Mouse (Mus musculus): ENCODE results near the gene Bphl. TPM values are rescaled to one million over a fixed set of nuclear protein-coding genes. Genes with fewer than 3 reads are reported as not detected.

The Bphl gene
- polyA plus RNA-seq, 1 experiment from 2014 or later = 41.4 TPM

DNA sequence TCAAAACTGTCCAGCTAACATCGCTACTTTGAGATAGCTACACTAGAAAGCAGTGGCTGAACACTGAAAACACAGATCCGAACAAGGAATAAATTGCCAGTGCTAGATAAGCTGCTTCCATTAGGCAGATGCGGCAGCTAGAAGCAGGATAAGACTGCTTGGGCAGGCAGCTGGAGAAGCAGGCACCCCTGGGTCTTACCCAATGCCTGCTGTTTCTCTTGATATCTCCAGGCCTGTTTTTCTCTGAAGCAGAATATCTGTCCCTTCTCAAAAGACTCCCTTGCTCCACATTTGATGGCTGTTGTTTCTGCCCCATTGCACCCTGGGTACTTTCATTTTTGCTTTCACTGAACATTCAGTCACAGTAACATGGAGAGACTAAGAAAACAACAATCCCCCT lies 63.3 kb downstream of the Bphl start:
- Histone ChIP-seq H3K27me3 (no peaks in the 10 kb centered on the region), H3K9ac (no peak overlapping the region)
- no peak for ATAC-seq (ENCODE audit: low FRiP score, low read depth)

DNA sequence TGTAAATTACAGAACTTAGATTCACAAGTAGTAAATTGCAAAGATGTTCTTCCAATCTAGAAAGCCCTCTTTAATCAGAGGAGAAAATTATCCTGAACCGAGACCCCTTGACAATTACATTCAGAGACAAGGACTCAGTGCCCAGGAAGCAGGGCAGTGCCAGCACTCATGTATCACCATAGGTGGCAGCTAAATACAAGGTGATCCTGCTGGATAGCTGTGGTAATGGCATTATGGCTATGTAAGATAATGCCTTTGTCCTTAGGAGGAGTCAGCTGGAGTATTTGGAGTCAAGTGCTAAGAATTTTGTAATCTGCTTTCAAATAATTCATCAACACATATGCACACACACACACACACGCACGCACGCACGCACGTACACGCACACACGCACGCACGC lies 63.9 kb downstream of the Bphl start:
- WGBS = 95% methylated on average over 10 of the region's 10 CpGs
- ATAC-seq (ENCODE audit: low FRiP score, low read depth) = no peak
- H3K9ac ChIP-seq = no peak overlapping the region
- no peak overlapping the region for H3K4me2 ChIP-seq
- peaks cover 10% of the 10 kb centered on the region for H3K4me1 ChIP-seq (replicated peaks)
- no peaks in the 10 kb centered on the region for H3K36me3 ChIP-seq
- H3K27me3 ChIP-seq = no peaks in the 10 kb centered on the region
- no peaks in the 10 kb centered on the region for H3K9me3 ChIP-seq
- H3K4me3 ChIP-seq = no peak overlapping the region
- no peak overlapping the region for H3K27ac ChIP-seq (replicated peaks)

More for the DNA sequence above, 63.3 kb downstream of the Bphl start:
- Histone ChIP-seq H3K36me3 (no peaks in the 10 kb centered on the region), H3K4me2 (no peak overlapping the region), H3K4me3 (no peak overlapping the region), H3K9me3 (no peaks in the 10 kb centered on the region), H3K4me1 (replicated peaks) (peaks cover 15% of the 10 kb centered on the region), H3K27ac (replicated peaks) (no peak overlapping the region)
- 77% methylated on average over 3 of the region's 3 CpGs for WGBS

DNA sequence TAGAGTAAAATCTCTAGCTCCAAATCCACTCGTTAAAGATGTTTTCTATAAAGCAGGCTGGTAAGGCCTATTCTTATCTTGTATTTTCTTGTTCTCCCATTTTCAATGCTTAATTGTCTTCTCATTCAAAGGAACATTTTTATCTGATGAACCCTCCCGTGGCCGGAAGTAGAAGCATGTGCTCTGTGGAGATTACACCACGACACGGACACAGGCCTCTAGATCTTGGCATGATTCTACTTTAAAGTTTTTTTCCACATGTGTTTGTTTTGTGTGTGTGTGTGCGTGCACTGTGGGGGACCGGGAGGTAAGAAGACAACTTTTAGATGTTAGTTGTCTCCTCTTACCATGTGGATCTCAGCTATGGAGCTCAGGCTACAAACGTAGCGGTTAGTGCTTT lies 64.5 kb downstream of the Bphl start:
- H3K4me3 ChIP-seq = no peak overlapping the region
- no peak for ATAC-seq (ENCODE audit: low FRiP score, low read depth)
- H3K4me1 ChIP-seq (replicated peaks) = peaks cover 4% of the 10 kb centered on the region
- no peak overlapping the region for H3K9ac ChIP-seq
- no peak overlapping the region for H3K27ac ChIP-seq (replicated peaks)
- H3K4me2 ChIP-seq = no peak overlapping the region
- no peaks in the 10 kb centered on the region for H3K36me3 ChIP-seq
- H3K27me3 ChIP-seq = no peaks in the 10 kb centered on the region
- WGBS = 86% methylated on average over 9 of the region's 9 CpGs
- no peaks in the 10 kb centered on the region for H3K9me3 ChIP-seq

DNA sequence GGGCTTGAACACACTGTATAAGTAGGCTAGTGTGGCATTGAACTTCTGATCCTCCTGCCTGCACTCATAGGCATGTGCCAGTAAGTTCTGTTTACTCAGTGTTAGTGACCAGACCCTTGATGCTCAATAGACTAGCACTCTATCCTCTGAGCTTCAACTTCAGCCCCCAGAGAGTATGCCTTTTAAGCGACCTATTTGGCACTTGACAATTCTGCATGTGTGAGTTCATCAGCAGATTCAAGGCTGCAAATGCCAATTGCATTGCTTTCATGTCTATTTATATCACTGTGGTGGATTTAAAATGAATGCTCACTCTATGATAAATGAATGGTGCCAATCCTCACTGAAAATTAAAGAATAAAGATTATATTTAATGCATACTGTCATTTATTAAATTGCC lies 68.0 kb downstream of the Bphl start:
- Histone ChIP-seq H3K9me3 (no peaks in the 10 kb centered on the region), H3K9ac (no peak overlapping the region), H3K4me2 (no peak overlapping the region), H3K4me3 (no peak overlapping the region), H3K27me3 (no peaks in the 10 kb centered on the region), H3K36me3 (no peaks in the 10 kb centered on the region), H3K4me1 (replicated peaks) (no peaks in the 10 kb centered on the region), H3K27ac (replicated peaks) (no peak overlapping the region)
- 87% methylated on average over 1 of the region's 1 CpGs for WGBS
- ATAC-seq (ENCODE audit: low FRiP score, low read depth) = no peak

DNA sequence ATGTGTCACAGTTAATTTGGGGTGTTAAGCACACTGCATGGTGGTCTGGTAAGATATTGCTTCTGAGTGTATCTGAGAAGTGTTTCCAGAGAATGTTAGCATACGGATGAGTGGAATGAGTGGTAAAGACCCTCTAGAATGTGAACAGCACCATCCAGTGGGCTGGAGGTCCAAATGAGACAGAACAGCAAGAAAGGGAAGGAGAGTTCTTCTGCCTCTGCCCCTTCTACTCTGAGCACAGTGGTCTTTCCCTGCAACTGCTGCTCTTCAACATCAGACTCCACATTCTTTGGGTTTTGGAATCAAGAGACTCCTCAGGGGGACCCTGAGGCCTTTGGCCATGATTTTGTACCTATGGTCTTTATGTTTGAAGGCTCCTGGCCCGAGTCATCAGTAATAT lies 68.9 kb downstream of the Bphl start:
- Histone ChIP-seq H3K4me3 (no peak overlapping the region), H3K9me3 (no peaks in the 10 kb centered on the region), H3K27me3 (no peaks in the 10 kb centered on the region), H3K4me1 (replicated peaks) (no peaks in the 10 kb centered on the region), H3K9ac (no peak overlapping the region), H3K27ac (replicated peaks) (no peak overlapping the region), H3K4me2 (no peak overlapping the region), H3K36me3 (no peaks in the 10 kb centered on the region)
- WGBS = 84% methylated on average over 2 of the region's 2 CpGs
- no peak for ATAC-seq (ENCODE audit: low FRiP score, low read depth)

DNA sequence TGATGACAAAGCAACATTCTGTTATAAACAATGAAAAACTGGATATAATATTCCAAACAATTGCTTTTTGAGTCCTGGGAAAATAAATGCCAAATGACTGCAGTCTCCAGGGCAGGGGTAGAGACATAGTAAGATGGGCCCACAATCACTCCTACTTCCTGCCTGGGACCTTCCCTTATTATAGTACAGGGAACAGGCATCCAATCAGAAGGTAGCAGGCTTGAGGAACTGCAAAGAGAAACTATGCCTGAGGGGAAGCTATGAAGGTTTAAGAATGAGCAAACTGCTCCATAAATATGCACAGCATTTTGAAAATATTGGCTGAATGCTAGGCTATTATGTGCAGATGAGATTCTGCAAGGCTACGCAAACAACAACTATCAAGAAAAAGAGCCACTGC lies 69.6 kb downstream of the Bphl start:
- ATAC-seq (ENCODE audit: low FRiP score, low read depth) = no peak
- no peaks in the 10 kb centered on the region for H3K27me3 ChIP-seq
- 94% methylated on average over 1 of the region's 1 CpGs for WGBS

DNA sequence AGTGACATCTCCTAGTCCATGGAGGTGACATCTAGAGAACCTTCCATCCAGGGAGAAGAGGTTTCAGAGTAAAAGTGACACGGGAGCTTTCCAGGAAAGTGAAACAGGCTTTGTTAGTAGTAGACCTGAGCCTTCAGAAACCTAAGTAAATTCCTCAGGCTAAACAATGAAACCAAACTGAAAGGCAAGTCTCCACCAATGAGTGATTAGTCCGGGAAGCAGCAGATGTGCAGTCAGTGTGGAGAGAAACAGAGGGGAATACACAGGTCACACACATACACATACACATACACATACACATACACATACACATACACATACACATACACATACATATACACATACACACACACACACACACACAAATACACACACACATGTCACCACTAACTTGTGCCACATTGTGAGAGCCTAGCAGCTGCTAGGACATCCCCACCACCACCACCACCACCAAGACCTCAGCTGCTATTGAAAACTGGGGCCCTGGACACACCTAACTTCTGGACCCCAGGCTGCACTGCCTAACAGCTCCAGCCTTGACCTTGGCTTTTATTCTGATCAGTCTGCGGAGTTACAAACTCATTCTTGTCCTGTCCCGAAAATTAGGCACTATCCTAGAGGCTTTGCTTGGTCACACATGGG lies 71.8 kb downstream of the Bphl start:
- H3K27ac ChIP-seq (replicated peaks) = no peak overlapping the region
- H3K36me3 ChIP-seq = no peaks in the 10 kb centered on the region
- H3K9ac ChIP-seq = no peak overlapping the region
- H3K9me3 ChIP-seq = no peaks in the 10 kb centered on the region
- WGBS = 71% methylated on average over 4 of the region's 4 CpGs
- no peaks in the 10 kb centered on the region for H3K4me1 ChIP-seq (replicated peaks)
- ATAC-seq (ENCODE audit: low FRiP score, low read depth) = no peak
- H3K4me2 ChIP-seq = no peak overlapping the region
- H3K27me3 ChIP-seq = no peaks in the 10 kb centered on the region
- H3K4me3 ChIP-seq = no peak overlapping the region

More for the DNA sequence above, 69.6 kb downstream of the Bphl start:
- Histone ChIP-seq H3K4me1 (replicated peaks) (no peaks in the 10 kb centered on the region), H3K9ac (no peak overlapping the region), H3K27ac (replicated peaks) (no peak overlapping the region), H3K4me3 (no peak overlapping the region), H3K4me2 (no peak overlapping the region), H3K36me3 (no peaks in the 10 kb centered on the region), H3K9me3 (no peaks in the 10 kb centered on the region)

DNA sequence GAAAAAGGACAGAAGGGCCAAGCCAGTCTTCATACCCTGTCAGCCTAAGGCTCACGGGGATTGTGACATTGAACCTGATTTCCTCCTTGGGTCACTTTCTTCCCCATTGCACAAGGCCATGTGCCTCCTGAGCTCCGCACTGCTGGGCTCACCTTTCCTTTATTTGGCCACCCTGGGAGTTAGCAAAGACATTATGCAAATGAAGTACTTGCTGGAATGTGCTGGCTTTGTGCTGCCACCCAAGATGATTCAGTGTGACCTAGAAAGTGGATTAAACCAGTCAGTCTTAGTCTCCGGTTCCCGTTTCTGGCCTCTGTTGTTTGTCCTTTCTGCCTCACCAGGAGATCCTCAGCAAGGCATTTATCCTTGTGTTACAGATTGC lies 72.3 kb downstream of the Bphl start:
- WGBS = 39% methylated on average over 4 of the region's 4 CpGs
- ATAC-seq (ENCODE audit: low FRiP score, low read depth) = no peak
- Histone ChIP-seq H3K9me3 (no peaks in the 10 kb centered on the region), H3K27ac (replicated peaks) (no peak overlapping the region), H3K36me3 (no peaks in the 10 kb centered on the region), H3K4me1 (replicated peaks) (no peaks in the 10 kb centered on the region), H3K4me3 (no peak overlapping the region), H3K27me3 (no peaks in the 10 kb centered on the region), H3K4me2 (no peak overlapping the region), H3K9ac (no peak overlapping the region)

DNA sequence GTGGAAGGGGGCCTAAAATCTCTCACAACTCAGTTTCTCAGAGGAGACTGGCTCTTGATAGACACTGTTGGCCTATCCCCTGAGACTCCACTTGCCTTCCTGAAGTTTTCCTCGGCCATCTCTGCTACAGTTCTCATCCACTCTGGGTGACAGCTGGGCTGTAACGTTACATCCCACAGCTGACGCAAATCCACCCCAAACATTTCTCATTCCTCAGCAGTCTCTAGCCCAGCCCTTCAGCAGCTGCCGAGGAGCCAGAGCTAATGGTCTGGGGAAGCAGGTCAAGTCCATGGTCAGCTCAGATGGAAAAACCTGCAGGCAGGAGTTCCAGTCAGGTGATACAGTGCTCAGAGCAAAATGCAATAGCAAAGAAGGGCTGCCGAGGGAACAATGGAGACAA lies 73.6 kb downstream of the Bphl start:
- Histone ChIP-seq H3K4me2 (no peak overlapping the region), H3K27ac (replicated peaks) (no peak overlapping the region), H3K9me3 (no peaks in the 10 kb centered on the region), H3K4me1 (replicated peaks) (no peaks in the 10 kb centered on the region), H3K4me3 (no peak overlapping the region), H3K36me3 (no peaks in the 10 kb centered on the region), H3K9ac (no peak overlapping the region), H3K27me3 (no peaks in the 10 kb centered on the region)
- no peak for ATAC-seq (ENCODE audit: low FRiP score, low read depth)
- WGBS = 75% methylated on average over 5 of the region's 5 CpGs

DNA sequence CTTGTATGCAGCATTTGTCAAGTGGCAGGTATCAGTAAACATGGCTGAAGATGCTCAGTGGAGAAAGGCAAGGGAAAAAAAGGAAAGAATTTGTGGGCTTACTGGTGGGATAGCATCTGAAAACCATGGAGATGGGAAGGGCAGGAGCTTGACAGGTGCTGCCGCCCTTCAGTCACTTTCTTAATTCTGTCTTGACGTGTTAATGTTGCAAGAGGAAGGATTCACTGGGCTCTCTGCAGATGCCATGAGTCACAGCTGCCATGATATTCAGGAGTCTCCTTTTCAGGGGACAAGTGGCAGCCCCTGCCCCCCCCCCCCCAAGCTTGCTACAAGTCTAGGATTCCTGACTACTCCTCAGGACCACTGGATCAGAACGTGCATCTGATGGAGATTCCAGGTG lies 74.5 kb downstream of the Bphl start:
- no peak overlapping the region for H3K4me3 ChIP-seq
- no peak overlapping the region for H3K27ac ChIP-seq (replicated peaks)
- H3K4me1 ChIP-seq (replicated peaks) = no peaks in the 10 kb centered on the region
- H3K4me2 ChIP-seq = no peak overlapping the region
- ATAC-seq (ENCODE audit: low FRiP score, low read depth) = no peak
- H3K36me3 ChIP-seq = no peaks in the 10 kb centered on the region
- H3K9me3 ChIP-seq = no peaks in the 10 kb centered on the region
- H3K27me3 ChIP-seq = no peaks in the 10 kb centered on the region
- no peak overlapping the region for H3K9ac ChIP-seq
- WGBS = 96% methylated on average over 3 of the region's 3 CpGs

DNA sequence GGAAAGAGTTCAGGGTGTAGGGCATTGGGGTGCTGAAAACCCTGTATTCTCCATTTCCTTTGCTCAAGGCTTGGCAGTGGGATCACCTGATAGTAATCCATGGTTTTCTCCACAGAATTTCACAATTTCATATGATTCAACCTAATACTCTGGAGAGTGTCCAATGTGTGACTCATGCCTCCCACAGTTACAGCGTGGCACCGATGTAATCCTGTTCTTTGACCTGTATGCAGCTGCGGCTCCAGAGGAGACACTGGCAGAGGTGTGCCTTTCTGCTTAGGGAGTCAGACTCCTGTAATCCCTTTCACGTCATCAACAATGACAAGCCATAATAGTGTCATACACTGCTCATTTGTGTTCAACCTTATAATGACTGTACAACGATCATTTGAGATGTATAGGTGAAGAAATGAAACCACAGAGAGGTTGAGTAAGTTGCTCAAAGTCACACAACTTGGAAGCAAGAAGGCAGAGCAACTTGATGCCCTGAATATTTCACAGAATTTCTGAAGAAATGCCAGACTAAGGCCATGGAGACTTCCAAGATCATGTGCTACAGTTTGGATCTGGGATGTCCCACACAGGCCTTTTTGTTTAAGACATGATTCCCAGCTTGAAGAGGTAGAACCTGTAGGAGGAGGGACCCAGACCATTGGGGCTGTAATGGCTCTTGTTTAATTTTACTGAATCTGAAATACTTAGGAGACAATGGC lies 75.1 kb downstream of the Bphl start:
- WGBS = 89% methylated on average over 5 of the region's 5 CpGs
- no peaks in the 10 kb centered on the region for H3K27me3 ChIP-seq
- no peaks in the 10 kb centered on the region for H3K36me3 ChIP-seq
- H3K4me3 ChIP-seq = no peak overlapping the region
- H3K27ac ChIP-seq (replicated peaks) = no peak overlapping the region
- no peaks in the 10 kb centered on the region for H3K9me3 ChIP-seq
- no peaks in the 10 kb centered on the region for H3K4me1 ChIP-seq (replicated peaks)
- H3K9ac ChIP-seq = no peak overlapping the region
- no peak overlapping the region for H3K4me2 ChIP-seq
- no peak for ATAC-seq (ENCODE audit: low FRiP score, low read depth)

DNA sequence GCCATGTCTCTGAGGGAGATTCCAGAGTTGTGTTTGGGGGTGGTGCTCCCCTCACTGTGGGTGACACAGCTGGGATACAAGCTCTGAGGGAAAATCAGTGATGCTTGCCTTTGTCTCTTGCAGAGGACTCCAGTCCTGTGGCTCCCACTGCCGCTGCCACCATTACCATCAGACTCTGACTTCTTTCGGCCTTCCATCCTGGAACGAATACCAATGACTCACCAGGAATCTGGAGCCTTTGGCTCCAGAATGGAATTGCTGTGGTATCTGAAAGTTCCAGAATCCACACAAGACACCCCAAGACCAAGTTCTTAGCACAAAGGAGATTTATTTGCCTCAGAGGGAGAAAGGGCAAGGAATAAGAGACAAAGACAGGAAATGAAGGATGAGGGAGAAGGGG lies 75.7 kb downstream of the Bphl start:
- no peak for ATAC-seq (ENCODE audit: low FRiP score, low read depth)
- no peak overlapping the region for H3K4me2 ChIP-seq
- H3K4me1 ChIP-seq (replicated peaks) = no peaks in the 10 kb centered on the region
- no peak overlapping the region for H3K9ac ChIP-seq
- H3K4me3 ChIP-seq = no peak overlapping the region
- no peak overlapping the region for H3K27ac ChIP-seq (replicated peaks)
- H3K36me3 ChIP-seq = no peaks in the 10 kb centered on the region
- H3K9me3 ChIP-seq = no peaks in the 10 kb centered on the region
- 81% methylated on average over 3 of the region's 3 CpGs for WGBS
- H3K27me3 ChIP-seq = no peaks in the 10 kb centered on the region

DNA sequence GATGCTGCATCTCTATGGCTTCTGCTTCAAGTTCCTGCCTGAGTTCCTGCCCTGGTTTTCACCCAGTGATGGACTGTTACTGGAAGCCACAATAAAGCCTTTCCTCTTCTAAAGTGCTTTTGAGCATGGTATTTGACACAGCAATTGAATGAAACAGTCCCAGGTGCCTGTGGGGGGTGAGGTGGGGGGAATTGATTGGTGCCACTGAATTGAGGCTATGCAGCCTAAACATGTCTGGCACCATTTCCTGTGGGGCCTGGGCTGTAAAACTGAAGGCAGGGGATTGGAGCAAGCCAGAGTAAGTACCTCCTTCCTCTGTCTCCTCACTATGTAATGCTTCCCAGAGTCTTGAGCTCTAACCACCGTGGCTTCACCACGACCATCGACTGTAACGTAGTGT lies 77.3 kb downstream of the Bphl start:
- H3K27me3 ChIP-seq = no peaks in the 10 kb centered on the region
- H3K27ac ChIP-seq (replicated peaks) = no peak overlapping the region
- no peak for ATAC-seq (ENCODE audit: low FRiP score, low read depth)
- no peaks in the 10 kb centered on the region for H3K36me3 ChIP-seq
- H3K4me3 ChIP-seq = no peak overlapping the region
- no peak overlapping the region for H3K4me2 ChIP-seq
- H3K9ac ChIP-seq = no peak overlapping the region
- H3K9me3 ChIP-seq = no peaks in the 10 kb centered on the region
- WGBS = 88% methylated on average over 4 of the region's 4 CpGs
- H3K4me1 ChIP-seq (replicated peaks) = no peaks in the 10 kb centered on the region

All from hindbrain, embryonic 15.5 days (tissue).